Mouse (Mus musculus) testis, adult 2 months (tissue): ENCODE results near the gene Rnf181. TPM values are rescaled to one million over a fixed set of nuclear protein-coding genes. Genes with fewer than 3 reads are reported as not detected.

Experiments used
- H3K27ac ChIP-seq: fragments of 200-500 bp; 2 replicates; pipeline ENCODE4 v1.5.1; 2012; ENCODE audit warnings: low read depth, low read length; ENCODE audit not compliant: control insufficient read depth, insufficient read depth
- H3K27me3 ChIP-seq: fragments of 200-500 bp; 2 replicates; pipeline ENCODE4 v1.6.1; 2012; ENCODE audit warnings: mild to moderate bottlenecking, low read length, moderate library complexity; ENCODE audit not compliant: control insufficient read depth, insufficient read depth
- H3K36me3 ChIP-seq: fragments of 200-500 bp; 2 replicates; pipeline ENCODE4 v1.6.1; 2012; ENCODE audit warnings: mild to moderate bottlenecking, low read length; ENCODE audit not compliant: control insufficient read depth, insufficient read depth
- H3K4me1 ChIP-seq: fragments of 200-500 bp; 2 replicates; pipeline ENCODE4 v1.6.1; 2012; ENCODE audit warnings: low read length; ENCODE audit not compliant: control insufficient read depth, insufficient read depth
- H3K4me3 ChIP-seq: fragments of 200-500 bp; 2 replicates; pipeline ENCODE4 v1.5.1; 2012; ENCODE audit warnings: low read depth, mild to moderate bottlenecking, low read length, moderate library complexity, mixed read lengths; ENCODE audit not compliant: control insufficient read depth
- CTCF ChIP-seq: fragments of 200-500 bp; IDR thresholded peaks from 2 replicates; pipeline ENCODE4 v1.5.1; 2012; ENCODE audit warnings: low read depth, mild to moderate bottlenecking, inconsistent platforms, low read length, moderate library complexity; ENCODE audit not compliant: control insufficient read depth, insufficient read depth, insufficient replicate concordance
- POLR2A ChIP-seq: fragments of 200-500 bp; IDR thresholded peaks from 2 replicates; pipeline ENCODE4 v1.6.1; 2012; ENCODE audit warnings: low read depth, mild to moderate bottlenecking, inconsistent platforms, low read length, moderate library complexity; ENCODE audit not compliant: control insufficient read depth
- polyA plus RNA-seq: library from polyadenylated mRNA; depleted of rRNA; stranded (reverse); fragments of >200 nt; gene quantifications from 2 replicates; pipeline ENCODE4 v1.2.3, GENCODE M21; 2012

The Rnf181 gene
- polyA plus RNA-seq, 1 experiment, result 298 TPM

DNA sequence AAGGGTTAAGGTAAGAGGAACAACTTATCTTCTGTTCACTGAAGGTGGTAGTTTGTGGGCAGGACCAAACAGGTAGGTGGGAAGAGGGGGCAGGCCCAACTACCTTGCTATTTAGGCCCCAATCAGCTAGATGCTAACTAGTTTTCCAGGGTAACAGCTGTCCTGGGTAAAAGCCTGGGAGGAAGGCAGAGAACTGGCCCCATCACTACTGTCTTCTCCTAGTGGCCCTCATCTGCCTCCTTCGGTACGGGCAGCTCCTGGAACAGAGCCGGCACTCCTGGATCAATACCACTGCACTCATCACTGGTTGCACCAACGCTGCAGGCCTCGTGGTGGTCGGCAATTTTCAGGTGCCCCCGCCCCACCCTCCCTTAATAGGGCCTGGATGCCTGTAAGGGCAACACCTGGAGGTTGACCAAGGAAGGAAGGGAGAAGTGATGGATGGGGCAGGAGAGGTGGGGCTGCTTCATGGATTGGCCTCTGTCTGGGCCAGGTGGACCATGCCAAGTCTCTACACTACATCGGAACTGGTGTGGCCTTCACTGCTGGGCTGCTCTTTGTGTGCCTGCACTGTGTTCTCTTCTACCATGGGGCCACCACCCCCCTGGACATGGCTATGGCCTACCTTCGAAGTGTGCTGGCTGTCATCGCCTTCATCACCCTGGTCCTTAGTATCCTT, 8.5 kb downstream of the Rnf181 start:
- peaks cover 2% of the 10 kb centered on the region; the same call in 1 of the 2 replicates for H3K36me3 ChIP-seq
- H3K27ac ChIP-seq, result no peak overlapping the region
- peaks cover 20% of the 10 kb centered on the region for H3K4me1 ChIP-seq
- peak; percentile 24; the same call in 1 of the 2 replicates for TF ChIP-seq POLR2A
- no peak for TF ChIP-seq CTCF
- H3K27me3 ChIP-seq, result no peaks in the 10 kb centered on the region
- no peak overlapping the region for H3K4me3 ChIP-seq

DNA sequence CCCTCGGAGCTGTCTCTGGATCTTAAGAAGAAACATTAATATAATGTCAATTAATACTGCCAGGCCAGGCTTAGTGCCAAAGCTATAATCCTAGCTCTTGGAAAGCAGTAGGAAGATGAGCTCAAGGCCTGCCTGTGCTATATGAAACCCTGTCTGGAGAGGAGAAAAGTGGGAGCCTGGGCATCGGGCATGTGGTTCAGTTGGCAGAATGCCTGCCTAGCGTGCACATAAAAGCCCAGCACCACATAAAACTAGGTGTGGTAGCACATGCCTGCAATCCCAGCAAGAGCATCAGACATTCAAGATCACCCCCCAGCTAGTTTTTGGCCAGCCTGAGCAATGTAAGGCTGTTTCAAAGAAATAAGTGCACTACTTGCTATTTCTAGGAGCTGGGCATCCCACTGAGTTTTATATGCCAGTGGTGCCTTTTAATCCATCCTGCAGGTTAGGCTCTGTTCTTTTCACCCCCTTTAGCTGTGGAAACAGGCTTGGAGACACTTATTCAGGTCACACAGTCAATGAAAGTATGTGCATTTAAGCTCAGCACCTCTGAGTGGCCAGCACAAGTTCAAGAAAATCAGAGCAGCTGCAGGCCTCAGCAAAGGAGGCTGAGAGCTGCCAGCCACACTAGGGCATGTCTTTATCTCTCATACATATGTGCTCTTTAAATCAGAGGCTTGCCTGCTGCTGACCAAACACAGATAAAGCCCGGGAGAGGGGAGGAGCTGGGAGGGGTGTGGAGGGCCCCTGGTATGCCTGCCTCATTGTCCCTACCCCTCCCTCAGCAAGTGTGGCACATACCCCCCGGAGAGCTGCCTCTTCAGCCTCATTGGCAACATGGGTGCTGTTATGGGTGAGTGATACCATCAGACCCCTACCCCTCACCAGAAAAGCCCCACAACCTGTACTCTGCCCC, 9.3 kb downstream of the Rnf181 start:
- Histone ChIP-seq H3K27ac (no peak overlapping the region), H3K36me3 (peaks cover 2% of the 10 kb centered on the region; the same call in 1 of the 2 replicates), H3K4me3 (no peak overlapping the region), H3K4me1 (peaks cover 18% of the 10 kb centered on the region), H3K27me3 (no peaks in the 10 kb centered on the region)
- TF ChIP-seq CTCF, result no peak
- no peak for TF ChIP-seq POLR2A

DNA sequence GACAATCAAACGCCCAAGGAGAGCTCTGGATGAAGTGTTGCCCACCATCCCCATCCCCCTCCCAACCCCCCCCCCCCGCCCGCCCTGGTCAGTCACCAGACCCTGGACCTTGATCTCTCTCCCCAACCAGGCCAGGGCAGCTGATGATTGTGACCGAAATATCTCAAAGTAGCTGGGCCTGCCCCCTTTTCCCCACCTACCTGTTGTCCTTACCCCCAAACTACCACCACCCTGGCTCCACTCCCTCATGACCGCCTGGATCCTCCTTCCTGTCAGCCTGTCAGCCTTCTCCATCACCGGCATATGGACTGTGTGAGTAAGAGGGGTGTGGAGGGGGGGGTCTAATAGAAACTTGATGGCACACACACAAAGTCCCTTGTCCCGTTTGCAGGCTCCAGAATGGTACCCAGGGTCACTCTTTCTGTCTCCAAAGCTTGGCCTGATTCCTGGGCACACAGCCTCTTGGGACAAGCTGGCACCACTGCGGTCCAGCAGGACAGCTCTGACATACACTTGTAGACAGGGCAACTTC, 10.7 kb downstream of the Rnf181 start:
- TF ChIP-seq CTCF (no peak), POLR2A (no peak)
- H3K27me3 ChIP-seq, result no peaks in the 10 kb centered on the region
- H3K4me3 ChIP-seq, result peak overlapping the region; percentile 91
- H3K4me1 ChIP-seq, result peaks cover 13% of the 10 kb centered on the region
- H3K36me3 ChIP-seq, result peaks cover 2% of the 10 kb centered on the region
- H3K27ac ChIP-seq, result no peak overlapping the region

DNA sequence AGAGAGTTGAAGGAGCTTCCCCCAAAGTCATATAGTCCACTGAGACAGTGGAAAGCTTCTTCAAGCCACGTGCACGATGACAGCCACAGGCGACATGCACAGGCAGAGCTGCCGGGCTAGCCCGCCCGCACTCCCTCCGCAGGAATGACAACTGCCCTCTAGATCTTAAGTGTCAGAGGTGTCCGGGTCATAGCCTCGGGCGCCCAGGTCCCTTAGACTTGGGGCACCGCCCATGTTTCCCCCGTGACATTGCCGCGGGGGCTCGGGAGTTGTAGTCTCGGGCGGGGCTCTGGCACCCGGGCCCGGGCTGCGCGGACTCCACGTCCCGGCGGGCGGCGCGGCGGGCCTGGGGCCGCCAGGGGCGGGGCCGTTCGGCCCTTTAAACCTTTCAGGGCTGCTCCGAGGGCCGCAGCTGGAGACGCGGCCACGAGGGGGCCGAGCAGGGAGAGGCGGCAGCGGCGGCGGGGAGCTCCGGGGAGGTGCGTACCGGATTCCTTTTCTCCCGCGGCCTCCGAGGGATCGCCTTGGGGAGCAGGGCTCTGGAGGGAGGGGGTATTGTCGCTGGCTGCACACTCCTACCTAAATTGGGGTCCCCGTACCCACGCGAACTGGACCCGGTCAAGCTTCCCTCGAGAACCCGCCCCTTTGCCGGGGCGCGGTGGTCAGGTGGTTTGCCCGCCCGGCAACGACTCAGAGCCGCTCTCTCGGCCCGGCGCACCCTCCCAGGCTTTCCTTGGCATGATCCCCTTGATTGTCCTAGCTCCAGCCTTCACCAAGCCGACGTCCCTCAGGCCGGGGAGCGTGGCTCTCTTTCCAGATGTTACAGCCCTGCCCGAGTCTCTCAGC, 11.5 kb downstream of the Rnf181 start, which contains the start of gene Tmem150a:
Gene Tmem150a (plus strand): TSS at position 382 of the 846 bp plus-strand sequence.
- Histone ChIP-seq H3K4me3 (peak within 1 kb of the TSS; percentile 91), H3K27ac (peak within 1 kb of the TSS; percentile 62; the same call in 1 of the 2 replicates), H3K4me1 (peaks cover 8% of the 10 kb centered on the region), H3K36me3 (peaks cover 4% of the 10 kb centered on the region), H3K27me3 (no peaks in the 10 kb centered on the region)
- TF ChIP-seq CTCF, result no peak
- no peak for TF ChIP-seq POLR2A

DNA sequence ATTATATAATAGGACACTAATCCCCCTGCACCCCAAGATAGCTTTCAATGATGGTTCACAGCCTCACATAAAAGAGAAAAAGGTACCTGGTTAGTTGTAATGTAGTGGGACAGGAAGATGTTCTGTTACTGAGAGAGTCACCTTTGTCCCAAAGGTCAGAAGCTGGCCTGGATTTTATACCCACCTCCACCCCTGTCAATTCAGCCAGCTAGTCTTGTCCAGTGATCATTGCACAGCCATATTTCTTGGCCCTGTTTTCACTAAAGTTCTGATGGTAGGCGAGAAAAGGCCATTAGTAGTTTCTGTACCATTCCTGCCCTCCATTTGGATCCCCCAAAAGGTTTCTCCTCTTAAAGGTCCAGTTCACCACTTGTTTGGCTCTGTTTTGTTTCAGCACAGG, 12.7 kb downstream of the Rnf181 start:
- Histone ChIP-seq H3K4me3 (peak overlapping the region; percentile 9; the same call in 1 of the 2 replicates), H3K4me1 (peaks cover 7% of the 10 kb centered on the region), H3K27ac (no peak overlapping the region), H3K27me3 (no peaks in the 10 kb centered on the region), H3K36me3 (peaks cover 4% of the 10 kb centered on the region)
- TF ChIP-seq CTCF (no peak), POLR2A (no peak)

DNA sequence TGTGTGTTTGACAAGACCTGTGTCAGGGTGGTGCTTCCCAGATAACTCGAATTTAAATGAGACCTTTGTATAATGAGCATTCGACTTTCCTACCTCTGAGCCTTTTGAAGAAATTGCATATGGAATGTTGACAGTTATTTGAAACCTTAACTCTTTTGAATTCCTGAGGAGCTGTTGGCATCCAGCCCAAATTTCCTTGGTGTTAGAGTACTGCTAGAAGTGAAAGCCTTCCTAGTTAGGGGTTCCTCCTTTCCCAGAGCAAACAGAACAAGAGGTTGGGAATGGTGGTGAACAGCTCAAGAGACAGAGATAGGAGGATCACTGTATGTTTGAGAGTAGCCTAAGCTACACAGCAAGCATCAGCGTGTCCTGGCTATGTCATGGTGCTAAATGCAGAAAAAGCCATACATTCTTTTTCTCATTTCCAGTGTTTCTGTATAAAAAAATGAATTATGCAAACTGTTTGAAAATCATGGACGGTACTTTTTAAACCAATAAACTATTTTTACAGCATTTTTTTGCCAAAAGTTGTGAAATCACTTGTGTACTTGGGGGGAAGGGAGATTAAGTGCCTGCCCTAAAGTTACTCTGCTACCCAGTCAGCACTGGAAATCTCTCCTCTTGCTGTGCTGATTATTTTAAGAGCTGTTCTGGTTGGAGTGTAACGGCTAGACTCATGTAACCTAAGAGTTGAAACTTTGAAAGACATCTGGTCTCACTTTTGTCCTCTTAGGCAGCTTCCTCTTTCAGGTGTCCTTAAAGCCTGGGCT, 13.9 kb downstream of the Rnf181 start:
- H3K27me3 ChIP-seq, result no peaks in the 10 kb centered on the region
- no peak overlapping the region; the same call in 1 of the 2 replicates for H3K27ac ChIP-seq
- H3K4me1 ChIP-seq, result peaks cover 7% of the 10 kb centered on the region
- TF ChIP-seq POLR2A (no peak), CTCF (no peak)
- H3K36me3 ChIP-seq, result peaks cover 4% of the 10 kb centered on the region
- no peak overlapping the region for H3K4me3 ChIP-seq
